Comparison of ENCODE assay signal across 8 mouse cellular contexts in genomic region chr9:51278500-51279381, GRCm38 (mm10). TPM values are rescaled to one million over a fixed set of nuclear protein-coding genes. Genes with fewer than 3 reads are reported as not detected.
A peak's percentile ranks its signal among the peaks of the same experiment; 100 is the strongest.
DNase-seq lines count a peak whose midpoint lies in the region; ATAC-seq lines count a peak whose summit lies in the region.

Gene Colca2, minus strand, starts transcription at chr9:51278569.

- H3K4me3 ChIP-seq in hindbrain, embryonic 10.5 days: peak within 1 kb of the TSS; percentile 70
- peak within 1 kb of the TSS; percentile 68 for H3K4me3 ChIP-seq in lung, embryonic 16.5 days (ENCODE audit: low read length)

- H3K9ac ChIP-seq in lung, embryonic 16.5 days (ENCODE audit: low read length): peak within 1 kb of the TSS; percentile 76

- peak; percentile 88 for DNase-seq in Muller cell, postnatal 12 days (ENCODE audit: inconsistent ontology term)
- DNase-seq in cerebellum, postnatal 10 days: peak; percentile 77 to 81
- DNase-seq in frontal cortex, postnatal 14 days (ENCODE audit: low spot score in 2 of 2): peak; percentile 44 to 54
- DNase-seq in hindbrain, embryonic 10.5 days (ENCODE audit: low spot score): peak; percentile 85
- DNase-seq in layer of hippocampus, postnatal 10 days (ENCODE audit: low spot score in 2 of 2): peak; percentile 69 to 80
- DNase-seq in ovary, postnatal 36 days (ENCODE audit: low spot score): peak; percentile 86
- DNase-seq in urinary bladder, adult 18-20 months (ENCODE audit: low spot score in 2 of 2): peak; percentile 71 to 73

- peak; percentile 98 for ATAC-seq in lung, embryonic 16.5 days (ENCODE audit: low read depth)

- H3K4me1 ChIP-seq in hindbrain, embryonic 10.5 days (replicated peaks): peaks cover 21% of the 10 kb centered on the region
- H3K4me1 ChIP-seq in lung, embryonic 16.5 days (replicated peaks; ENCODE audit: control insufficient read depth, insufficient read depth, low read length): peaks cover 15% of the 10 kb centered on the region

- peak within 1 kb of the TSS; percentile 87 for H3K4me2 ChIP-seq in lung, embryonic 16.5 days (ENCODE audit: low read depth, low read length)

- H3K27me3 ChIP-seq in hindbrain, embryonic 10.5 days (ENCODE audit: insufficient read depth, poor library complexity, severe bottlenecking): peaks cover 46% of the 10 kb centered on the region
- no peaks in the 10 kb centered on the region for H3K27me3 ChIP-seq in lung, embryonic 16.5 days (ENCODE audit: control insufficient read depth, insufficient read depth, low read depth, low read length)

- peak within 1 kb of the TSS; percentile 85 for H3K27ac ChIP-seq in hindbrain, embryonic 10.5 days
- peak within 1 kb of the TSS; percentile 91 for H3K27ac ChIP-seq in lung, embryonic 16.5 days (ENCODE audit: low read length)

- no peaks in the 10 kb centered on the region for H3K36me3 ChIP-seq in hindbrain, embryonic 10.5 days
- no peaks in the 10 kb centered on the region for H3K36me3 ChIP-seq in lung, embryonic 16.5 days (ENCODE audit: control insufficient read depth, insufficient read depth, low read length)

- H3K9me3 ChIP-seq in hindbrain, embryonic 10.5 days: no peaks in the 10 kb centered on the region
- no peaks in the 10 kb centered on the region for H3K9me3 ChIP-seq in lung, embryonic 16.5 days (ENCODE audit: control insufficient read depth, low read length)

- WGBS in hindbrain, embryonic 10.5 days: under 1% methylated on average over 53 of the region's 53 CpGs
- under 1% methylated on average over 48 of the region's 53 CpGs for WGBS in lung, embryonic 16.5 days

RNA-seq across cellular contexts. Expression of gene Colca2, which starts in this region (rescaled TPM):
- 1.6 and 1.9 TPM in 2 replicates for polyA plus RNA-seq in hindbrain, embryonic 10.5 days (2016; fragmentation: Nextera tagmentation; extraction: Ambion mirVana)
- 1 to 10 TPM in 1 of 2 experiments, under 1 TPM in 1; 0.96 to 1.5 TPM for total RNA-seq in layer of hippocampus, postnatal 10 days (2021)
- 8.3 and 10.6 TPM in 2 replicates for polyA plus RNA-seq in lung, embryonic 16.5 days (2015; fragmentation: Nextera tagmentation; extraction: Ambion mirVana)

Comparison
In these comparisons a context has a peak if more than half of its experiments do, and no peak if none do; other contexts are left out.
1. Peak in every context shown above with its lines: DNase-seq, ATAC-seq, H3K4me3 ChIP-seq and H3K27ac ChIP-seq.